21 mouse cellular contexts compared by ENCODE assay signal in the genomic region with DNA sequence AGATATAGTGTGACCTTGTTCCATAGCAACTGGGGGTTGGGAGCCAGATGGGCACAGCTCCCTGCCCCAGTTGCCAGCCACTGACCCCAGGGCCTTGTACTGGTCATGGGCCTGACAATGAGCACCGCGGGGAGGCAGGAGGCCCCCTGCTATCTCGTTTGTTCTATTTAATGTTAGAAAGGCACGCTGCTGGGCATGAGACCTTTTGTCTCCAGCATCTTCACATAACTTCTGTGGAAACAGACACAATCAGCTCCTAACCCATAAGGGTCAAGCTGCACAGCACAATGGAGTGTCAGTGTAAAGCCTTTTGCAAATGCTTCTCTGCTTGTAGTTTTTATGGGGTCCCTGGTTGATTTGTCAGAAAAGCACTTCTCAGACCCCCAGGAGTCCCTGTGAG. TPM values are rescaled to one million over a fixed set of nuclear protein-coding genes. Genes with fewer than 3 reads are reported as not detected.
DNase-seq lines count a peak whose midpoint lies in the region; ATAC-seq lines count a peak whose summit lies in the region.
"Had no signal": no experiment of that assay in that cellular context is flagged by ENCODE, and none has a peak within 500 bp of the region (broad histone marks: within the 10 kb centered on the region; RNA-seq: fewer than 3 reads in every experiment).

No protein-coding gene starts in this region.

- H3K4me3 ChIP-seq in hindbrain, embryonic 11.5 days (ENCODE audit: low read depth, low read length): no peak overlapping the region
- H3K4me3 ChIP-seq in hindbrain, embryonic 14.5 days (replicated peaks; ENCODE audit: low read length): no peak overlapping the region
- no peak overlapping the region for H3K4me3 ChIP-seq in neural tube, embryonic 12.5 days
- H3K4me3 ChIP-seq in liver, embryonic 11.5 days (ENCODE audit: low read depth, low read length): no peak overlapping the region
- H3K4me3 ChIP-seq: heart, embryonic 10.5 days; liver, embryonic 13.5 days; lung, embryonic 15.5 days; myocyte; stomach, embryonic 15.5 days had no signal

- H3K4me2 ChIP-seq in hindbrain, embryonic 11.5 days (replicated peaks; ENCODE audit: low read depth, low read length): no peak overlapping the region
- H3K4me2 ChIP-seq in hindbrain, embryonic 14.5 days (replicated peaks): no peak overlapping the region
- H3K4me2 ChIP-seq in neural tube, embryonic 12.5 days (replicated peaks): no peak overlapping the region
- no peak overlapping the region for H3K4me2 ChIP-seq in liver, embryonic 11.5 days
- H3K4me2 ChIP-seq: liver, embryonic 13.5 days; lung, embryonic 15.5 days; stomach, embryonic 15.5 days had no signal

- no peaks in the 10 kb centered on the region for H3K27me3 ChIP-seq in hindbrain, embryonic 11.5 days (ENCODE audit: control insufficient read depth, insufficient read depth, low read length)
- H3K27me3 ChIP-seq in hindbrain, embryonic 14.5 days (ENCODE audit: control insufficient read depth, insufficient read depth, low read length): no peaks in the 10 kb centered on the region
- no peaks in the 10 kb centered on the region for H3K27me3 ChIP-seq in neural tube, embryonic 12.5 days (replicated peaks)
- H3K27me3 ChIP-seq in liver, embryonic 11.5 days (replicated peaks; ENCODE audit: control insufficient read depth, insufficient read depth, low read length): no peaks in the 10 kb centered on the region
- H3K27me3 ChIP-seq: liver, embryonic 13.5 days; lung, embryonic 15.5 days; stomach, embryonic 15.5 days had no signal

- peak; percentile 56; the same call in 1 of the 2 replicates for ATAC-seq in hindbrain, embryonic 11.5 days (ENCODE audit: low FRiP score)
- ATAC-seq in hindbrain, embryonic 14.5 days (ENCODE audit: low FRiP score): no peak
- 0 out of 2 replicates have a peak, but pooled peaks have one; percentile 4 for ATAC-seq in neural tube, embryonic 12.5 days (ENCODE audit: low FRiP score, low read depth)
- no peak for ATAC-seq in liver, embryonic 11.5 days (replicated peaks; ENCODE audit: low FRiP score)
- ATAC-seq: inflammation-experienced regulatory T-cells, adult 6 months had no signal

- H3K36me3 ChIP-seq in hindbrain, embryonic 11.5 days (ENCODE audit: control insufficient read depth, insufficient read depth, low read length): no peaks in the 10 kb centered on the region
- no peaks in the 10 kb centered on the region for H3K36me3 ChIP-seq in hindbrain, embryonic 14.5 days (replicated peaks; ENCODE audit: control insufficient read depth, insufficient read depth)
- no peaks in the 10 kb centered on the region for H3K36me3 ChIP-seq in neural tube, embryonic 12.5 days
- 0 out of 2 replicates have a peak, but pooled peaks cover 2% of the 10 kb centered on the region for H3K36me3 ChIP-seq in liver, embryonic 11.5 days (ENCODE audit: control insufficient read depth, insufficient read depth, low read length)
- H3K36me3 ChIP-seq: heart, embryonic 10.5 days; lung, embryonic 15.5 days; stomach, embryonic 15.5 days had no signal

- 6% methylated on average over 4 of the region's 4 CpGs for WGBS in hindbrain, embryonic 11.5 days
- 7% methylated on average over 4 of the region's 4 CpGs for WGBS in hindbrain, embryonic 14.5 days
- 12% methylated on average over 4 of the region's 4 CpGs for WGBS in neural tube, embryonic 12.5 days
- WGBS in liver, embryonic 11.5 days: 41% methylated on average over 4 of the region's 4 CpGs

- H3K4me1 ChIP-seq in hindbrain, embryonic 11.5 days (replicated peaks; ENCODE audit: control insufficient read depth, insufficient read depth, low read length): no peaks in the 10 kb centered on the region
- H3K4me1 ChIP-seq in hindbrain, embryonic 14.5 days (replicated peaks; ENCODE audit: control insufficient read depth, insufficient read depth, low read length): no peaks in the 10 kb centered on the region
- peaks cover 11% of the 10 kb centered on the region for H3K4me1 ChIP-seq in neural tube, embryonic 12.5 days
- H3K4me1 ChIP-seq in liver, embryonic 11.5 days (replicated peaks; ENCODE audit: control insufficient read depth, insufficient read depth, low read length): peaks cover 2% of the 10 kb centered on the region; the same call in 1 of the 2 replicates
- H3K4me1 ChIP-seq: stomach, embryonic 15.5 days had no signal

- H3K27ac ChIP-seq in hindbrain, embryonic 11.5 days (ENCODE audit: low read depth, low read length): no peak overlapping the region
- H3K27ac ChIP-seq in hindbrain, embryonic 14.5 days: no peak overlapping the region
- H3K27ac ChIP-seq in neural tube, embryonic 12.5 days: no peak overlapping the region
- no peak overlapping the region for H3K27ac ChIP-seq in liver, embryonic 11.5 days (ENCODE audit: low read depth, low read length)
- H3K27ac ChIP-seq: heart, embryonic 10.5 days; liver, embryonic 13.5 days; lung, embryonic 15.5 days; macrophage; stomach, embryonic 15.5 days had no signal

- H3K9me3 ChIP-seq in hindbrain, embryonic 11.5 days (ENCODE audit: control insufficient read depth, low read length): no peaks in the 10 kb centered on the region
- no peaks in the 10 kb centered on the region for H3K9me3 ChIP-seq in hindbrain, embryonic 14.5 days (ENCODE audit: control insufficient read depth, low read length)
- no peaks in the 10 kb centered on the region for H3K9me3 ChIP-seq in neural tube, embryonic 12.5 days
- H3K9me3 ChIP-seq in liver, embryonic 11.5 days (ENCODE audit: control insufficient read depth, low read length): no peaks in the 10 kb centered on the region
- H3K9me3 ChIP-seq: heart, embryonic 10.5 days; liver, embryonic 13.5 days; lung, embryonic 15.5 days; stomach, embryonic 15.5 days had no signal

- no peak overlapping the region; the same call in 1 of the 2 replicates for H3K9ac ChIP-seq in hindbrain, embryonic 11.5 days (ENCODE audit: low read depth, low read length)
- no peak overlapping the region for H3K9ac ChIP-seq in hindbrain, embryonic 14.5 days
- no peak overlapping the region for H3K9ac ChIP-seq in neural tube, embryonic 12.5 days
- no peak overlapping the region for H3K9ac ChIP-seq in liver, embryonic 11.5 days (ENCODE audit: low read depth, low read length)
- H3K9ac ChIP-seq: liver, embryonic 13.5 days; lung, embryonic 15.5 days; stomach, embryonic 15.5 days had no signal

- DNase-seq in embryo, embryonic 10.5 days (ENCODE audit: low spot score): peak; percentile 30
- DNase-seq in embryo, embryonic 9.5 days (ENCODE audit: extremely low spot score): no peak
- no peak for DNase-seq in hindbrain, embryonic 11.5 days (ENCODE audit: low spot score)
- no peak for DNase-seq in hindbrain, embryonic 14.5 days (ENCODE audit: low spot score)
- DNase-seq in retina, postnatal 1 day: peak; percentile 66
- no peak for DNase-seq in retina, embryonic 14.5 days (ENCODE audit: low spot score)
- no peak for DNase-seq in liver, embryonic 11.5 days (ENCODE audit: low spot score)
- DNase-seq: adrenal gland, adult 8-10 months; cerebellum, postnatal 10 days; gastrocnemius, postnatal 25 days; kidney, adult 8-10 months; liver, embryonic 13.5 days; spleen, adult 18-20 months; thymus, adult 2 months had no signal

RNA-seq across cellular contexts. Expression of a gene that starts 14.1 kb away (rescaled TPM):
- 13.0 and 14.9 TPM in 2 replicates for polyA plus RNA-seq in hindbrain, embryonic 11.5 days (2014; fragmentation: Nextera tagmentation; extraction: Ambion mirVana)
- polyA plus RNA-seq in hindbrain, embryonic 14.5 days (2014; fragmentation: Nextera tagmentation; extraction: Ambion mirVana): 13.2 and 14.6 TPM in 2 replicates
- 11.2 and 12.9 TPM in 2 replicates for polyA plus RNA-seq in neural tube, embryonic 12.5 days (2016; fragmentation: Nextera tagmentation; extraction: Ambion mirVana)
- 17.8 and 18.4 TPM in 2 replicates for polyA plus RNA-seq in liver, embryonic 11.5 days (2014; fragmentation: Nextera tagmentation; extraction: Ambion mirVana)

RNA-seq across cellular contexts. Expression of a gene that starts 14.3 kb away (rescaled TPM):
- polyA plus RNA-seq in hindbrain, embryonic 11.5 days (2014; fragmentation: Nextera tagmentation; extraction: Ambion mirVana): 1.8 and 3.0 TPM in 2 replicates
- polyA plus RNA-seq in hindbrain, embryonic 14.5 days (2014; fragmentation: Nextera tagmentation; extraction: Ambion mirVana): 2.5 and 3.1 TPM in 2 replicates
- polyA plus RNA-seq in neural tube, embryonic 12.5 days (2016; fragmentation: Nextera tagmentation; extraction: Ambion mirVana): 1.7 and 2.2 TPM in 2 replicates
- polyA plus RNA-seq in liver, embryonic 11.5 days (2014; fragmentation: Nextera tagmentation; extraction: Ambion mirVana): 1.9 and 2.1 TPM in 2 replicates
- polyA plus RNA-seq: macrophage had no signal

RNA-seq across cellular contexts. Expression of a gene that starts 57.7 kb away (rescaled TPM):
- 49.6 and 53.9 TPM in 2 replicates for polyA plus RNA-seq in hindbrain, embryonic 11.5 days (2014; fragmentation: Nextera tagmentation; extraction: Ambion mirVana)
- polyA plus RNA-seq in hindbrain, embryonic 14.5 days (2014; fragmentation: Nextera tagmentation; extraction: Ambion mirVana): 91.6 and 99.4 TPM in 2 replicates
- polyA plus RNA-seq in neural tube, embryonic 12.5 days (2016; fragmentation: Nextera tagmentation; extraction: Ambion mirVana): 68.6 and 70.9 TPM in 2 replicates
- polyA plus RNA-seq in liver, embryonic 11.5 days (2014; fragmentation: Nextera tagmentation; extraction: Ambion mirVana): 140 and 141 TPM in 2 replicates

RNA-seq across cellular contexts. Expression of a gene that starts 58.2 kb away (rescaled TPM):
- 22.2 and 23.8 TPM in 2 replicates for polyA plus RNA-seq in hindbrain, embryonic 11.5 days (2014; fragmentation: Nextera tagmentation; extraction: Ambion mirVana)
- polyA plus RNA-seq in hindbrain, embryonic 14.5 days (2014; fragmentation: Nextera tagmentation; extraction: Ambion mirVana): 26.0 and 28.2 TPM in 2 replicates
- 20.5 and 24.8 TPM in 2 replicates for polyA plus RNA-seq in neural tube, embryonic 12.5 days (2016; fragmentation: Nextera tagmentation; extraction: Ambion mirVana)
- 83.7 and 91.8 TPM in 2 replicates for polyA plus RNA-seq in liver, embryonic 11.5 days (2014; fragmentation: Nextera tagmentation; extraction: Ambion mirVana)

Comparison
In these comparisons a context has a peak if more than half of its experiments do, and no peak if none do; other contexts are left out.
1. DNase-seq: peak in embryo, embryonic 10.5 days (single experiment) and retina, postnatal 1 day (single experiment); none in embryo, embryonic 9.5 days (single experiment), hindbrain, embryonic 11.5 days (single experiment), hindbrain, embryonic 14.5 days (single experiment), retina, embryonic 14.5 days (single experiment) and liver, embryonic 11.5 days (single experiment).
2. ATAC-seq: peak in hindbrain, embryonic 11.5 days (single experiment) and neural tube, embryonic 12.5 days (single experiment); none in hindbrain, embryonic 14.5 days (single experiment) and liver, embryonic 11.5 days (single experiment).